Mouse (Mus musculus) stomach, postnatal 0 days (tissue): ENCODE data around the gene Tmem88. TPM values are rescaled to one million over a fixed set of nuclear protein-coding genes. Genes with fewer than 3 reads are reported as not detected.

Source experiments
- ATAC-seq: fragments of 200-750 bp; cut with Nextera tagmentation; 2 replicates; pipeline ENCODE4 v1.8.0; 2017; ENCODE audit not compliant: low FRiP score, low TSS enrichment
- DNase-seq: peaks from one replicate; pipeline ENCODE4 v3.0.0-alpha.2; 2016; ENCODE audit warnings: low spot score
- H3K27ac ChIP-seq: fragments of 300-500 bp; sonication (generic); replicated peaks from 2 replicates; pipeline ENCODE4 v1.5.1; 2014; ENCODE audit warnings: mild to moderate bottlenecking, control low read depth
- H3K27me3 ChIP-seq: fragments of 300-500 bp; sonication (generic); 2 replicates; pipeline ENCODE4 v1.6.1; 2014; ENCODE audit warnings: low read length; ENCODE audit not compliant: control insufficient read depth, insufficient read depth
- H3K36me3 ChIP-seq: fragments of 300-500 bp; sonication (generic); 2 replicates; pipeline ENCODE4 v1.6.1; 2014; ENCODE audit warnings: low read length, mixed read lengths; ENCODE audit not compliant: control insufficient read depth, insufficient read depth
- H3K4me1 ChIP-seq: fragments of 300-500 bp; sonication (generic); replicated peaks from 2 replicates; pipeline ENCODE4 v1.6.1; 2014; ENCODE audit warnings: antibody characterized with exemption; ENCODE audit not compliant: control insufficient read depth, insufficient read depth
- H3K4me2 ChIP-seq: fragments of 300-500 bp; sonication (generic); replicated peaks from 2 replicates; pipeline ENCODE4 v1.6.1; 2014; ENCODE audit warnings: low read depth, mild to moderate bottlenecking, control low read depth, moderate library complexity
- H3K4me3 ChIP-seq: fragments of 300-500 bp; sonication (generic); 2 replicates; pipeline ENCODE4 v1.5.1; 2014; ENCODE audit warnings: low read depth, low read length, control low read depth
- H3K9ac ChIP-seq: fragments of 300-500 bp; sonication (generic); 2 replicates; pipeline ENCODE4 v1.6.1; 2014; ENCODE audit warnings: mild to moderate bottlenecking, low read length, control low read depth, mixed read lengths
- H3K9me3 ChIP-seq: fragments of 300-500 bp; sonication (generic); 2 replicates; pipeline ENCODE4 v1.6.1; 2016; ENCODE audit warnings: low read length; ENCODE audit not compliant: control insufficient read depth
- CTCF ChIP-seq: IDR thresholded peaks from 2 replicates; pipeline ENCODE4 v1.5.1; 2016; ENCODE audit warnings: antibody characterized with exemption, low read depth, mild to moderate bottlenecking, moderate library complexity
- EP300 ChIP-seq: optimal IDR thresholded peaks from 2 replicates; pipeline ENCODE3; 2016; ENCODE audit warnings: antibody characterized with exemption
- WGBS: fragments of 180-500 bp; shearing (Covaris S2); extraction: QIAGEN DNeasy Blood & Tissue Kit; methylation state at CpG from one replicate; pipeline ENCODE4 v1.1.7; 2014; 5-methylcytosine and 5-hydroxymethylcytosine counted together
- polyA plus RNA-seq: library from polyadenylated mRNA; unstranded; fragments of >200 nt; fragmentation: Nextera tagmentation; extraction: Ambion mirVana; gene quantifications from 2 replicates; pipeline ENCODE4 v1.2.1, GENCODE M21; 2015

The Tmem88 gene
- polyA plus RNA-seq, 1 experiment from 2014 or later, result 17.8 TPM

DNA sequence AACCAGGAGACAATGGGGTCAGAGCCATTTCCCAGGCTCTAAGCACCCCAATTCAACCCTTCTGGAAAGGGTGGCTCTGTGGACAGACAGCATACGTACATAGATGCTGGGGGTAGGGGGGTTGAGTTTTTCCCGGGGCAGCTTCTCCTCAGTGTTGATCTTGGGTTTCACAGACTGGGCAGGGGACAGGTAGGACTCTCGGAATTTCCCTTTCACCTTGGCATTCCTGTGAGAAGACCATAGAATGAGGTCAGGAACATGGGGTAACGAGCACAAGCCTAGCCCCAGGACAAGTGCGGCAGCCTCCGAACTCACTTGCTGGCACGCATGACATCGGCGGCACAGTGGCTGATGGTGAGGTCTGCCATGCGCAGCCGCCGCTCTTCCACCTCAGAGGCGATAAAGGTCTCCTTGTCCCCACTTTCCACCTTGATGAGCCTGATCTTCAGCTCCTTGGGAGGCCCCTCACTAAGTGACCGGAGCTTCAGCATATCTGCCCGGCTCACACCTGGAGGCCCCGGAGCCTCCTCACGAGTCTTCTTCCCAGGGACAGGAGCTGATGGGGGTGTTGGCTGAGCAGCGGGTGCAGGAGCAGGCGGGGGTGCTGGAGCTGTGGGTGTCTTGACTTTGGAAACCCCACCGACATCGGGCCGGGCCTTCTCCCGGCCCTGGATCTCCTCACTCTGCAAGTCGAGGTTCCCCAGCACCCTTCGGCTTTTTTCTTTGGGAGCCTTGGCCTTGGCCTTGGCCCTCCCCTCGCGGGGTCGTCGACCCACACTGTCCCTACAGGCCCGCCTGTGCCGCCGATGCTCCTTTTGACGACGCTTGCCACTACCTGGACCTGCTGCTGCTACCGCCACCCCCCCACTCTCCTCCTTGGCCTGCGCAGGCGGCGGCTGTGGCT, 5.9 kb upstream of the Tmem88 start:
- H3K4me1 ChIP-seq, result peaks cover 4% of the 10 kb centered on the region
- TF ChIP-seq CTCF (no peak), EP300 (no peak)
- peaks cover 53% of the 10 kb centered on the region for H3K36me3 ChIP-seq
- no peak overlapping the region for H3K4me3 ChIP-seq
- 90% methylated on average over 38 of the region's 38 CpGs for WGBS
- H3K9ac ChIP-seq, result no peak overlapping the region
- H3K27ac ChIP-seq, result no peak overlapping the region
- ATAC-seq, result no peak
- DNase-seq, result no peak
- H3K9me3 ChIP-seq, result no peaks in the 10 kb centered on the region
- no peaks in the 10 kb centered on the region for H3K27me3 ChIP-seq
- H3K4me2 ChIP-seq, result no peak overlapping the region

- TF ChIP-seq EP300, result no peak
- no peak for TF ChIP-seq CTCF
- DNase-seq (no peak), ATAC-seq (no peak)
Measured at GRCm38 (mm10) chr11:69401987-69402386, 4.0 kb upstream of the Tmem88 start.

DNA sequence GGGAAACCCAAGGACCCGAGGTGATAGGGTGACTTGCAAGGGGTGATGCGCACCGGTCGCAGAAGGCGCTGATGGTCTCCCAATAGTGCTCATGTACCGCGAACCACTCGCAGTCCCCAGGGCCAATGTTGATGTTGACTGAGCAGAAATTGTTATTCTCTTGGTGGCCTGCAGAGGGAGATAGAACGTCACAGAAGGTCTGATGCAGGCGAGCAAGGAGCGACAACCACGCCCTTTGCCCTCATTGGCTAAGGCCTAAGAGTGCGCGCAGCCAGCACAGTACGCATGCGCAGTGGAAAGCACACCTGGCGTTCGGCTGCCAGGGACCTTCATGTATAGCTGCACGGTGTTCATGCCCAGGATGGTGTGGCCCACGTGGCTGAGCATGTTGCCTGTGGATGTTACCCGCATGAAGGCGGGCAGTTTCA, 3.2 kb upstream of the Tmem88 start:
- no peak overlapping the region for H3K4me2 ChIP-seq
- peak; percentile 95 for DNase-seq

More at GRCm38 (mm10) chr11:69401987-69402386, 4.0 kb upstream of the Tmem88 start:
- no peaks in the 10 kb centered on the region for H3K27me3 ChIP-seq
- no peak overlapping the region for H3K4me3 ChIP-seq
- H3K4me2 ChIP-seq, result no peak overlapping the region
- WGBS, result 84% methylated on average over 12 of the region's 12 CpGs
- peaks cover 2% of the 10 kb centered on the region; the same call in 1 of the 2 replicates for H3K4me1 ChIP-seq
- no peak overlapping the region for H3K9ac ChIP-seq
- no peak overlapping the region for H3K27ac ChIP-seq
- H3K36me3 ChIP-seq, result peaks cover 48% of the 10 kb centered on the region
- no peaks in the 10 kb centered on the region for H3K9me3 ChIP-seq

DNA sequence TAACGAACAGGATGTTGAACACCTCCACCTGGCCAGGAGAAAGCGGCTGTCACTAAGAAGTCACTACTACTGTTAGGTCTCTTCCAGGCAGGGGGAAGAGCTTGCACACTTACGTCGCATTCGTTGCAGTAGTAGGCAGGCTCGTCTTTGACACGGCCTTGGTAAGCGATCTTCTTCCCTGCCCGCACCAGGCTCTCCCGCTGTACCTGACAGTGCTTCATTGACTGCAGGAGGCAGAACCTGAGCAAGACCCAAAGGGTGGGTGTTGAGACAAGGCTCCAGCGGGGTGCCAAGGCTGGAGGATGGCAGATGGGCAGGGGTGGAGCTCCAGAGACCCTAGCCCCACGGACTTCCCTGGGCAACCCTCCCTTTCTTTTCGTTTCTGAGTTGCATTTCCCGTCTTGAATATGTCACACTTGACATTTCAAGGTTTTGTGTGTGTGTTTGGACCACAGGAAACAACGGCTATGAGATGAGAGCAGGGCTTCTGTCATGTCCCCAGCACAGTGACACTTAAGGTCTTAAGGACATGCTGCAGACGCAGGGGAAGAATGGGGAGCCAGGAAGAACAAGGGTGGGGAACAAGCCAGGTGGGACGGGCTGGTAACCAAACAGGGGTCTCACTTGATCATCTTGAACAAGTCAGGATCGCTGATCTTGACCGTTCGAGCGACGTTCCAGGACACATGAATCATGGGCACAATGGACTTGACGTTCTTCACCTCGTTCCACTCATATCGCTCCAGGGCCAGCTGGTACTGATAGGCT, 2.2 kb upstream of the Tmem88 start:
- Histone ChIP-seq H3K4me3 (no peak overlapping the region), H3K27ac (no peak overlapping the region), H3K4me2 (no peak overlapping the region), H3K9ac (no peak overlapping the region), H3K27me3 (no peaks in the 10 kb centered on the region), H3K36me3 (peaks cover 32% of the 10 kb centered on the region), H3K9me3 (no peaks in the 10 kb centered on the region), H3K4me1 (peaks cover 5% of the 10 kb centered on the region; the same call in 1 of the 2 replicates)
- ATAC-seq (no peak), DNase-seq (no peak)
- TF ChIP-seq CTCF (no peak), EP300 (no peak)
- 83% methylated on average over 25 of the region's 25 CpGs for WGBS

More for the DNA sequence above, 3.2 kb upstream of the Tmem88 start:
- H3K4me3 ChIP-seq, result no peak overlapping the region
- H3K36me3 ChIP-seq, result peaks cover 42% of the 10 kb centered on the region
- peaks cover 5% of the 10 kb centered on the region; the same call in 1 of the 2 replicates for H3K4me1 ChIP-seq
- no peak overlapping the region for H3K9ac ChIP-seq
- 16% methylated on average over 22 of the region's 22 CpGs for WGBS
- peak; percentile 98 for TF ChIP-seq CTCF
- TF ChIP-seq EP300, result no peak
- no peaks in the 10 kb centered on the region for H3K27me3 ChIP-seq
- no peak overlapping the region for H3K27ac ChIP-seq
- peak; percentile 81 for ATAC-seq
- H3K9me3 ChIP-seq, result no peaks in the 10 kb centered on the region

GRCm38 (mm10) chr11:69399201-69400082, 1.4 kb upstream of the Tmem88 start:
- Histone ChIP-seq H3K9me3 (no peaks in the 10 kb centered on the region), H3K27ac (no peak overlapping the region), H3K4me3 (no peak overlapping the region), H3K4me1 (peaks cover 5% of the 10 kb centered on the region; the same call in 1 of the 2 replicates), H3K9ac (no peak overlapping the region; the same call in 1 of the 2 replicates), H3K27me3 (no peaks in the 10 kb centered on the region), H3K36me3 (peaks cover 27% of the 10 kb centered on the region), H3K4me2 (no peak overlapping the region)
- no peak for ATAC-seq
- TF ChIP-seq EP300 (no peak), CTCF (no peak)
- no peak for DNase-seq
- WGBS, result 54% methylated on average over 66 of the region's 66 CpGs
